Mouse (Mus musculus) heart, postnatal 0 days (tissue): ENCODE measurements around the gene Fam227b.

ENCODE experiments used
- CTCF ChIP-seq: IDR thresholded peaks from 2 replicates; pipeline ENCODE4 v1.5.1; 2016; ENCODE audit warnings: antibody characterized with exemption, control low read depth, low read depth
- EP300 ChIP-seq: IDR thresholded peaks from 2 replicates; pipeline ENCODE4 v1.6.1; 2016; ENCODE audit warnings: antibody characterized with exemption, low read depth

DNA sequence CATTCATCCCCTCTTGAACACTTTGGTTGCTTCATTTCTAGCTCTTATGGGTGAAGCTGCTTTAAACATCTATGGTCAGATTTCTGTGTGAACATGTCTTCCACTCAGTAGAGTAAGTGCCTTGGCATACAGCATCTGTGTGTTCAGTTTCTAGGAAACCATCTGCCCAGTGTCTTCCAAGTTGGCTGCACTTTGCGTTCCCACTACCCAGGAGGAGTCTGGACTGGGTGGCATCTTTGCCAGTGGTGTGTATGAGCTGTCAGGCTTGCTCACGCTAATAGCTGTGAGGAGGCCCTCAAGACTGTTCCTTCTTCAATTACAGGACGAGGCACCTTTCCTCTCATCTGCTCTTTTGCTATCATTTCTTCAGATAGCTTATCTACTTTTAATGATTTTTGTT lies 67.5 kb downstream of the Fam227b start:
- TF ChIP-seq CTCF: no peak
- no peak for TF ChIP-seq EP300
